Mouse (Mus musculus): ENCODE data around the gene Gm6121. TPM values are rescaled to one million over a fixed set of nuclear protein-coding genes. Genes with fewer than 3 reads are reported as not detected.
"Not testable (repeated sequence)": the region's sequence is repeated elsewhere in the genome, so short reads cannot be mapped to it uniquely, and the experiment has no call there.

Gene Gm6121
- total RNA-seq (2015) (not detected in 2 replicates), total RNA-seq (2017) (not detected in 2 replicates)

DNA sequence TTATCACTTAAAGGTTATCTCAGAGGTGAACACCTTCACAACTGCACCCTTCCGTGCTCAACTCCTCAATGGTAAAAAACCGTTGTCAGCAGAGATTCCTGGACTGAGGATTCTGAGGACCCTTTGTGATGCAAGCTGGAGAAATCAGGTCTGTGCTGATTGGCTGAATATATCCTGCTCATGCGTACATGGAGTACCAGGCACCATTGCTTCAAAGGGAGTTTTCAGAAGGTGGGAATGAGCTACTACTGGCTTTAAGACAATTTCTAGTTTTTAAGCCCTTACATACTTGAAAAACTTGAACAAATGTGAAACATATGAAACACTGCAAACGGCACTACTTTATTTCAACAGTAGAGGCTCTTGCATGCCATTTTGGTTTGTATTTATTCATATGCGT lies at the start of gene Gm6121:
Gm6121 (minus strand) TSS at position 101 of the 400 bp plus-strand sequence.
- ATAC-seq (replicated peaks; ENCODE audit: poor library complexity) = not testable (repeated sequence)

Other genes with a start within 250 kb of the Gm6121 start
- not detected in 2 replicates for gene Gm14525, start 233.1 kb downstream of the Gm6121 start, total RNA-seq (2015)
- not detected in 2 replicates for gene Gm14525, start 233.1 kb downstream of the Gm6121 start, total RNA-seq (2017)